Mouse (Mus musculus) cerebellum, postnatal 25 days (tissue): Measurements from ENCODE around the gene Spata18.
A peak's percentile ranks its signal among the peaks of the same experiment; 100 is the strongest.

Experiments
- DNase-seq, 2 experiments: peaks; one replicate each; pipeline ENCODE4 v3.0.0; 2021; ENCODE audit warnings: mixed read lengths in 2 of 2

Spata18 gene

DNA sequence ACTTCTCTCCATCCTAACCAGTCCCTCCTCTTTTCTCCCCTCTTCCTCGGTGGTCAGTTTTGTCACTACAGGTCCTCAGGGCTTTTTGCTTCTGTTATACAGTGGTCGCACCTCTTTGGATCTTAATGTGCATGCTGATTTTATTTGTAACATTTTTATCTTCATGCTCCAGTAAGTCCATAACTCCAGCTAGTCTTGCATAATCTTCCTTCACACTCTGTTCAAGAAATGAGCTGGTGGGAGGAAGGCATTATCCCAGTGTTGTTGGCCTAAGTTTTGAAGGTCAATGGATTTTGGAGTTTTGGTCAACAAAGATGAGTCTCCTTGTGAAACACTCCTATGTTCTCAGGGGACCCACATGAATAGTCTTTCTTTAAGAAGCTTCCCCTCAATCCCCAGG lies 16.7 kb downstream of the Spata18 start:
- DNase-seq: no peak

- DNase-seq: peak in 1 of 2 experiments; percentile 9
Observed at GRCm38 (mm10) chr5:73669386-73669785, 18.2 kb downstream of the Spata18 start.

DNA sequence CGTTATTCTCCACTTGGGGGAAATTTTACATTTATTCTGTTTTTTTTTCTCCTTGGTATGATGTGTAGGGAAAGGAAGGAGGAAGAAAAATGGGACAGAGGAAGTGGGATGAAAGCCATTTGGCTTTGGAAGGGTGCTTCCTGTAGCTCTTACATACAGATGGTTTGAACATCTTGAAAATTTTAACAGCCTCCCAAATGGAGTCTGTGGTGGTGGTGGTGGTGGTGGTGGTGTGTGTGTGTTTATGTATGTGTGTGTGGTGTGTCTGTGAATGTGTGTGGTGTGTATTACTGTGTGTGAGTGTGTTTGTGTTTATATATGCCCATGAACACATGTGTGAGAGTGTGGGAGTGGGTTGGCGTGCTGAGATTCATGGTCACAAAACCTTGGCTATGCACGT lies 24.4 kb downstream of the Spata18 start:
- no peak for DNase-seq

DNA sequence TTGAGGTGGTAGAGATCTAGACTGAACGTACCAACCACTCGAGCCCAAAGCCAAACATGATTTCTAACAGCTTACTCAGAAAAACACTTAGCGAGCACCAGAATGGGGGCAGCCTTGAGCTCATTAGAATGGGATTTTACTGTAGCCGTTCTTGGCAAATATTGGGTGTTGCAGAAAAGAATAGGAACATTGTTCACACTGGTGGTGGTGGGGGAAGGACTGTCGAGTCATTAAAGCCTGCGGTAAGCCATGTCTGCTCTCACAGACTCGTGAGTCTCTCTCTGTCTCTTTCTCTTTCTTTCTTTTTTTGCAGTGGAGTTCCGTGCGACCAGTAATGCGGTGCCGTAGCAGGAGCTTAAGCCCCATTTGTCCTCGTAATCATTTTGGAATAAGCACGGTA lies 25.4 kb downstream of the Spata18 start:
- DNase-seq: no peak

DNA sequence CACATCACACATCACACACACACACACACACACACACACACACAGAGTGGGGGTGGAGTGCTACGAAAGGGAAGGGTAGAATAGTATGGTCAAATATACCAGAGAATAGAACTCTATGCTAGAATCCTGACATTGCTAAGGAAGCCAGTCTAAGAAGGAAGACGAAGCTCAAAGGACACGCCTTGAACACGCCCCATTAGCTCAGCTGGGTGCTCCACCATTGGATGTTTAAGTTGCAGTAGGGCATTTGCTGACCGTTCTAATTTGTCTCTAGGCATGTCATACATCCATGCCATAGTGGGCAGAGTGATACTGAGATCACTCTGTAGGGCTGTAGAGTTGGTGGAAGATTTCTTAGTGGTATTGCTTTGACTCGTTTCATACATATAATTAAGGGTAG lies 32.0 kb downstream of the Spata18 start:
- no peak for DNase-seq

- DNase-seq: no peak
Observed at GRCm38 (mm10) chr5:73683706-73684409, 32.7 kb downstream of the Spata18 start.

GRCm38 (mm10) chr5:73686149-73686548 lies 35.0 kb downstream of the Spata18 start:
- DNase-seq: peak in 1 of 2 experiments; percentile 15

GRCm38 (mm10) chr5:73688576-73688975 lies 37.4 kb downstream of the Spata18 start:
- no peak for DNase-seq

- no peak for DNase-seq
Observed at GRCm38 (mm10) chr5:73690146-73690545, 39.0 kb downstream of the Spata18 start.

GRCm38 (mm10) chr5:73691723-73692520 lies 40.7 kb downstream of the Spata18 start:
- DNase-seq: no peak

- DNase-seq: no peak
Observed at GRCm38 (mm10) chr5:73693778-73694177, 42.6 kb downstream of the Spata18 start.

DNA sequence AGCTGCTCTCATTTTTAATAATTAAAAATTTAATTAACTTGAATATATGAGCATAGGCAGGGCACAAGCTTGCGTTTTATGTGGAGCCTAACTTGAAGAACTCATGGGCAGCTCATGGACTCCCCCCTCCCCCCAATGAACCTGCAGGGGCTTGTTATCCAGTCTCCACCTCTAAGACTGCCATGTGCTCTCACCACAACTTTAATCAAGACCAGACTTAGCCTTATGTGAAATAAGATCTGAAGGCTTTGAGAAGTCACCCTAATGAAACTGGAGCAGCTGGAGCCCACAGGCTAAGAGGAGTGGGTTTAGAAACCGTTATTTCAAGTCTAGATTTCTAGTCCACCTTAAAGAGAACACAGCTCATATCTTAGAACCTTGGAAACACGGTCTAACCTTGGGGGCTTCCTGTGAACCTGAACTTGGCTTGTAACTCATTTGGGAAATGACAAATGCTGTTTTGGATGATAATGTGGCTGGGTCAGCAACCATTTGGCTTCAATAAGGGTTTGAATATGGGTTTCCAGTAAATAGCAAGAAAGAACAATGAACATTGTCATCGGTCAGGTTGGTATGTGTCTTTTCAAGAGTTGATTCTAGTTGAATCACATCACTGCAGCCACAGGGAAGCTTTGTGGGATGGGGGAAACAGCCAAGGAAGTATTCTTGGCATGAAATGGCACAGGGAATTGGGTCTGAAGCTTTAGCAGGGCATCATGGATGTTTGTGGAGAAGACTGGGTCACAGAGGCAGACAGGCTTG lies 43.3 kb downstream of the Spata18 start:
- no peak for DNase-seq

GRCm38 (mm10) chr5:73697700-73698099 lies 46.5 kb downstream of the Spata18 start:
- DNase-seq: no peak

- DNase-seq: no peak
Observed at GRCm38 (mm10) chr5:73701063-73701890, 50.1 kb downstream of the Spata18 start.

DNA sequence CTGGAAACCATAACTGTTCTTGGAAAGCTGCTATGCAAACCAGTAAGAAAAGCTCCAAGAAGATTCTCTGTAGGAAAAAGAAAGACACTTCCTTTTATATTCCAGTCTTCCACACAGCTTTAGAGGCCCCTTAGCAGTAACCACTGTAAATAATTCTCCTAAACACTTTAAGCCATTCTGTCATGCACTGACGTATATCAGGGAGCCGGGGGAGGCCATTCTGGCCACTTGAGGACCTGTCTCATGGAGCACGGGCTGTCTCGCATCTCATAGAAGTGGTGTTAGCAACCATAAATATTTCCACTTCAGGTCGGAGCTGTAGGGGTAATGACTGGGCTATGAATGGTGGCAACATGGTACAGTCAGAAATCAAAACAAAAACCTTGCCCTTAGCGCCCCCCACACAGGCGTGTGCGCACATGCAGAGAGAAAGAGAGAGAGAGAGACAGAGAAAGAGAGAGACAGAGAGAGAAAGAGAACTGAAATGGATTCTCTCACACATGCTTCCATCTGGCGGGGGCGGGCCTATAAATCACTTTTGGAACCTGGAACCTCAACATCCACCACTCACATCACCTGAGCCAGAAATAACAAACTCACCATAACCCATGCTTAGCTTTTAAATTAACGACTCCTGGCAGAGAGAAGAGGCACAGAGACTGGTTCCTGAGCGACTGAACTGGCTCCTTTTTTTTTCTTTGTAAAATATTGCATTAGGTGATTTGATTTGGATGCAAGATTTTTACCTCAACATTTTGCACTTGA lies 50.9 kb downstream of the Spata18 start:
- DNase-seq: no peak

DNA sequence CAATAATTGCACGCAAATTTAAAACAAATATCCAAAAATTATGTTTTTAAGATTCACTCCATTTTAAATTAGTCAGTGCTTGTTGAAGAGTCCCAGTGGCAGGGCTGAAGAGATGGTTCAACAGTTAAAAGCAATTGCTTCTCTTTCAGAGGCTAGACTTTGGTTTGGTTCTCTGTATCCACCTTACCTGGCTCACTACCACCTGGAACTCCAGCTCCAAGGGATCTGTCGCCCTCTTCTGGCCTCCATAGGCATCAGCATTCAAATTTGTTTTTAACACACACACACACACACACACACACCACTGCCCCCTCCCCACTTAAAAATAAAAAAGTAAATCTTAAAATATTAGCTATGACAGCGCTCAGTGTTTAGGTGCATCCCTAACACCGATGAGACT lies 51.9 kb downstream of the Spata18 start:
- no peak for DNase-seq

- DNase-seq: no peak
Observed at GRCm38 (mm10) chr5:73704263-73704662, 53.1 kb downstream of the Spata18 start.

DNA sequence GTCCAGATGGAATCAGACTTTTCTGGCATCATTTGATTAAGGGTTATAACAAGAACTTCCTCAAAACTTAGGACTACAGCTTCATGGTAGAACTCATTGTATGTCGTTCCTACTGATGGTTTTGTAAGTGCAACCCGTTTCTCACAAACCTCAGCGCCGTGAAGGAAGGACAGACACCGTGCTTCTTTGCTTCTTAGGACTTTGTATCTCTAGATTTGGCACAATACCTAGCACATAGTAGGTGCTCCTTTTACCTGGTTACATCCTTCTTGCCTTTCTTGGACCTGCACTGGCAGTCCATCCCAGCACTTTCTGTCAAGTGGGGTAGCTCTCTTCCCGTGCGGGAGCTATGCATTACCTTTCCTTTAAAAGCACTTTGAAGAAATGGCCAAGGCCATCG lies 53.6 kb downstream of the Spata18 start:
- DNase-seq: no peak

- no peak for DNase-seq
Observed at GRCm38 (mm10) chr5:73705290-73705689, 54.1 kb downstream of the Spata18 start.

DNA sequence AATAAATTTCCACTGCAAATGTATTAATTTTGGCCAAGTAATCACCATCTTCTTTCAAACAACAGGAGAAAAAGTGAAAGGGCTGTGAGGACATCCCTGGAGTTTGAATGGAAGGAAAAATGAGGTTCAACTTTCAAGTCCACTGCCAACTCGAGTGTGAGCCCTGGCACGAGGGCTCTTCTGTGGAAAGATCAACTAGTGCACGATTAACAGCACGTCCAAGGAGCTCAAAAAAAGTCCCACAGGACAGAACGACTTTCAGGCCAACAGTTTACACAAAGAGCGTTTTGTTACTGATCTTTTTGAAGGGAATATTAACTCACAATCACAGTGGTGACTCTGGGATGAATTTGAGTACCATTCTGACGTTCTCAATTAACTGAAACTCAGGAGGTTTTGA lies 61.7 kb downstream of the Spata18 start:
- DNase-seq: no peak

DNA sequence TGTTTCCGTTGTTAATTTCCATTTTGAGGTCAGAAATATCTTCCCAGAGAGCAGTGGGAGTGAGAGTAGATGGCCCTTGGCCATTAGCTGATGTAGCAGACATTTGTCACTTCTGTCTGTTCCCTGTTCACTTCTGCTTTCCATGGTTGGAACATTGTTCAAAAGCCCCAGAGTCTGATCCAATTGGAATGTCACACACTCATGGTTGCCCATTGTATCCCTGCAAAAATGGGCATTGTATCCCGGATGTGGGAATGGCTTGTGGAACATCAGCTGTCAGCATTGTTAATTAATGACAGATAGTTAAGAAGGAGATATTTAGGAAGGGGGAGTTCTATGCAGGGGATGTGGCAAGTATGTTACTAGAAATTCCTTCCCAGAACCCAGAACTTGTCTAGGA lies 65.8 kb downstream of the Spata18 start:
- no peak for DNase-seq
